Mouse (Mus musculus) embryo, embryonic 11 days (tissue): Measurements from ENCODE around the gene Bean1.

Experiments used
- DNase-seq: peaks from one replicate; pipeline ENCODE4 v3.0.0-alpha.2; 2015

The Bean1 gene

GRCm38 (mm10) chr8:104172420-104172819 is 2.2 kb downstream of the Bean1 start:
- DNase-seq = no peak

- no peak for DNase-seq
These were observed 5.7 kb downstream of the Bean1 start for GRCm38 (mm10) chr8:104175848-104176527.

DNA sequence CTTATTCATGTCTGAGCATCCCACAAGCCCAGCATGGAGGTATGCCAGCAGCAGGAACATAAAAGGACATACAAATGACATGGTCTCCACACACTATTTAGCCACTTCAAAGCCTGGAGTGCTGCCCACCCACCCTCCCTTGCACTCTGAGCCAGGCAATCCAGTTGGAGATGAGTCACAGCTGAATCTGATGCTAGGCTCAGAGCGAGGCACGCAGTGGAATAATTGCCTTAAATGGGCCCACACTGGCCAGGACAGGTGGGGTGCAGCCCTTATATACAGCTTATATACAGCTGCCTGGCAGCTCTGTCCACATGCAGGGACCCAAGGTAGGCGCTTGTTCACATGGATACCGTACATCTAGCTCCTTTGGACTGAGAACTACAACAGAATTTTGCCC is 6.8 kb downstream of the Bean1 start:
- DNase-seq = no peak

DNA sequence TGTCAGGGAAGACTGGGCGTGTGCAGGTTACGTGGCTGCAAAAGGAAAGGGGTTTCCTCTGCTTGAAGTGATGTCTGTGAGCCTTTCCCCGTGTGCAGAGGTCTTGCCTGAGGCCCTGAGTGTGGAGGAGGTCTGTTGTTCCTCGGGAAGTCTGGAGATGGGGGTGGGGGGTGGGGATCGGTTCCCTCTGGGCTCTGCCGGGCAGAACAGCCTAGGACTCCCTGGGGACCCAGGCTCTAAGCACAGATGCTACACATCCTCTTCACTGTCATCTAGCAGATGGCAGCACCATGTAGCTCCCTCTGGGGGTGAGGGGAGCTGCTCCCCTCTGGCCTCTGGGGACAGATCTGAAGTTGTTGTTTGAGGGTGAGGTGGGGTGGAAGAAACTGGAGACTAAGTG is 14.7 kb downstream of the Bean1 start:
- DNase-seq = no peak

DNA sequence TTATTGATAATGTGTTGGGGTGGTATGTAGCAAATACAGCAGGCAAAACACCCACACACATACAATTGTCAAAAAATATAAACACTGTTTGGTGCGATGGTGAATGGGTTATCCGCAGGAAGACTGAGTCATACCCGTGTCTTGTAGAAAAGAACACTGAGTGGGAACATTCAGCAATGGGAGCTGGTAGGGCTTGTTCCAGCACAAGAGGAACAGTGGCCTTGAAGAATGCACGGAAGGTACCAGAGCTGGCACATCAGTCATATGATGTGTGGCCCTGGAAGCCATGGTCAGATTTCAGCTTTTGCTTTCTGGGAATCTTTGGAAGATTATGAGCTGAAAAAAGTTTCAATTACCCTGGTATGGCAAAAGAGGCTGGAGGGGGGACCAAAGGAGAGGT is 16.6 kb downstream of the Bean1 start:
- DNase-seq = no peak

DNA sequence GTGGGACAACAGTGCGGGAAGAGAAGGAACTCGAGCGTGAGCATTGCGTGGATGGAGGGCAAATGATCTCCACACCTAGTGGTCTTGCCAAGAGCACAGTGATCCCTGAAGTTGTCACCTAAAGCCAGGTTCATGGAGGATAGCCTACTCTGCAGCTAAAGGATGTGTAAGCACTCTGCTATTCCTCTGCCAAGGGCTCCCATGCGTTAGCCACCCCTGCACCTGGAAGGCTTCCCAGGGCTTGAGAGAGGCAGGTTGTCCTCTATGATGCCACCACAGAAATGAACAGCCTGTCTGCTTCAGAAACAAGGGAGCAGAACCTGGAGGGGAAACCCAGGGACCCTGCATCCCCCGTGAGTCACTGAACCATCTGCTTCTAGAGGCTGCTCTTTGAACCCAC is 17.4 kb downstream of the Bean1 start:
- no peak for DNase-seq

DNA sequence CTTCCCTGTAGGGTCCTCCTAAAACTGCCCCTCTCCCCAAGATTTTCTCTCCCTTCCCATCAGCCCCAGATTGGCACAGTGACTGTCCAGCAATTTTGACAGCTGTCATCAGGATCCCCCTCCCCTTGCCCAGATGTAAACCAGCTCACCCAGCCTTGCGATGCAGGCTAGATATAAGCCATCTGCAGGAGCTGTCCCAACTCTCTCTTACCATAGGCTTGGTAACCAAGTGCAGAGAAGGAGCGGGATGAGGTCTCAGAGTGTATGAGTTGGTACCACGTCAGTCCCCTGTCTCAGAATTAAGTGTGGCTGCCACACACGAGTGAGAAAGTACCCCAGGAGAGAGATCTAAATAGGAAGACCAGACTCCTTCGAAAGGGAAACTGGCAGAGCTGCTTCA is 18.2 kb downstream of the Bean1 start:
- no peak for DNase-seq

GRCm38 (mm10) chr8:104190777-104191468 is 20.7 kb downstream of the Bean1 start:
- DNase-seq = no peak

DNA sequence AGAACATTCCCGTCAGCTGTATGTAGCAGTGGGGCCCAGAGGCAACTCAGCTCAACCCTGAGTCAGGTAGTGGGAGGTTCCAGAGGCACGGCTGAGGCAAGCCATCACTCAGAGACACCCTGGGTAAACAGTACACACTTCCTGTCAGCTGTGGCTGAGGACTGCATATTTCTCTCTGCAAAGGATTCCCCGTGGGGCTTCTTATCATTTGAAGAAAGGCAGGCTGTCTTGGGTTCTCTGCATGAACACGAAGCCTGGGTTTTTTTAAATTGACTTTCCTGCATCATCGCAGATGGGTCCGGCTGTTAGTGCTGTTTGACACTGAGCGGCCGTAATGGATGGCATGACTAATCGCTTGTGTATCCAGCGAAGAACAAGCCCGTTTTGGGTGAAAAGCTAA is 21.3 kb downstream of the Bean1 start:
- peak; percentile 75 for DNase-seq

- no peak for DNase-seq
These were observed 29.6 kb downstream of the Bean1 start for GRCm38 (mm10) chr8:104199802-104200201.

DNA sequence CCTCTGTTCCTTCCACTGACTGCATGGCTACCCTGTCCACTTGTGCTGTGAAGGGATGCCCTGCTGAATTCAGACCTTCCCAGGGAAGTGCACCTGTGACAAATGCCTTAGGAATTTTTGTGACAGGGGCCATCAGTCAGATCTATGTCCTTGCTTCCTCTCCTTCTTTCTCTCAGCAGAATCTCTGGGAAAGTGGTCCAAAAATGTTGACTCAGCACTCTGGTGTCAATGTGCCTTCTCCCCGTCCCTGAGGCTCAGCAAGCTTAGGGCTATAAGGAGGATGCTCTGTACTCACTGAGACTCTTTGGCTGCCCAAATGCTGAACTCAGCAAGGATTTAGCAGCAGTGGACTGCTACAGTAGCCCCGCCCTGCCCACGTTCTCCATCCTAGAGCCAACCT is 31.4 kb downstream of the Bean1 start:
- DNase-seq = no peak

DNA sequence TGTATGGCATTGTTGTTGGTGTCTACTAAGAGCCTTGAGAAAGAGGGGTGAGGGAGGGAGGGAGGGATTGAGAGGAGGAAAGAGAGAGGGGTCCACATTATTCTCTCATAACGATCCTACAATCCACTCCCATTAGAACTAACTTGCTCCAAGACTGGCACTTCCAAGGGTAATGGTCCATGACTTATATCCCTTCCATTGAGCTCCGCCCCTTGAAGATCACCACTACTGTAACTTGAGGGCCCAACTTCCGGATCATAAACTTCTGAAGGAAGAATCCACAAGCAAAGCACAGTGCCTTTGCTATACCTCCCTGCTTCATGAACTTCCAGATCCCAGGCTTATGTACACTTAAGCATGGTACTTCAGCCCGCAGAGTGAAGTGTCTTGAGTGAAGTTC is 32.1 kb downstream of the Bean1 start:
- no peak for DNase-seq

DNA sequence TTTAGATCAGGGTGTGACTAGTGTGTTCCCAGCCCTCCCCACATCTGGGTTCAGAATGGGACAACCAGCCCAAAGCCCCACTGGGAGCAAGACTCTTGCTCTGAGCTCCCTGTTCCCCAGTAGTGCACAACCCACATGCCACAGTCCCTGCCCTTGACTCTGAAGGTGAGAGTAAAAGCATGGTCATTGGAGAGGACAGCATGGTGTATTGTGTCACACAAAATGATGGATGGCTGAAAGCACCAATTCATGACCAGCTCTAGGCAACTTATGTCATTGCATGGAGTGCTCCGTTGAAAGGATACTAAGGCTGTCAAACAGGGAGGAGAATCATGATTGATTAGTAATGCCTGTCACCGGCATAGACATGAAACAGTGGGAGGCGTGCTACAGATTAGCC is 35.0 kb downstream of the Bean1 start:
- no peak for DNase-seq

DNA sequence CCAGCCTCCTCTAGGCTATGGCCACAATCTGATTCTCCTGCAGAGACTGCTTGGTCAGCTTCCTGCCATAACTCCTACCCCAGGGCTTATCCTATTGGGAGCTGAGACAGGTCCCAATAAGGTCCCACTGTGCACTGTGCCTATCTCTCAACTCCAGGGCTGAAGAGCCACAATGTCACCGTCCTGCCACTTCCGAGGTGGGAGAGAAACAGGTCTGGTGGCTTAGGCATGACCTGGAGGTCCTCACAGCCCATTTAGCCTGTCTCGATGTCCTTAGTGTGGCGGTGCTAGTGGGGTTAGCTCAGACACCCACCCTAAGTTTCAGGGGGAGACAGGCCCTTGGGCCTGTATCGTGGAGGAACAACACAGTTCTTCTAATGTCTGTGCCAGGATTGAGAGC is 47.4 kb downstream of the Bean1 start:
- no peak for DNase-seq

- DNase-seq = peak; percentile 67
These were observed 48.8 kb downstream of the Bean1 start for GRCm38 (mm10) chr8:104219079-104219478.

- DNase-seq = peak; percentile 83
These were observed 49.6 kb downstream of the Bean1 start for GRCm38 (mm10) chr8:104219806-104220205.

GRCm38 (mm10) chr8:104227048-104227447 is 56.8 kb downstream of the Bean1 start:
- no peak for DNase-seq

DNA sequence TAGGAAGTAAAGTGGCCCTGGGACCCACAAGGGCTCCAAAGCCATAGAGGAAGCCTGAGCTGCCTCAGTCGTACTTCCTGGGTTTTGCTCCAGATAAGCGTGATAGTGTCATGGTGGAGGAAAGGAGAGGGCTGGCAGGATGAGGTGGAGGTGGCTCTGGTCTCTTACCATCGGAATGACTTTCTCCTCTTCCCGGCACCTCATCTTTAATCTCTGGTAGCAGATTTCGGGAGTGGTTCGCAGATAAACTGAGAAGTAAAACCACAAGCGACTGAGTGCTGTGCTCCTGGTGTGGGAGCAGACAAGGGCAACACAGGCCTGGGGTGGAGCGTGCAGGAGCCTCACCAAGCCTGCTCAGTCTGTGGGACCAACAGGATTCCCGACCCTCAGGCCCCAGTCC is 60.1 kb downstream of the Bean1 start:
- no peak for DNase-seq

DNA sequence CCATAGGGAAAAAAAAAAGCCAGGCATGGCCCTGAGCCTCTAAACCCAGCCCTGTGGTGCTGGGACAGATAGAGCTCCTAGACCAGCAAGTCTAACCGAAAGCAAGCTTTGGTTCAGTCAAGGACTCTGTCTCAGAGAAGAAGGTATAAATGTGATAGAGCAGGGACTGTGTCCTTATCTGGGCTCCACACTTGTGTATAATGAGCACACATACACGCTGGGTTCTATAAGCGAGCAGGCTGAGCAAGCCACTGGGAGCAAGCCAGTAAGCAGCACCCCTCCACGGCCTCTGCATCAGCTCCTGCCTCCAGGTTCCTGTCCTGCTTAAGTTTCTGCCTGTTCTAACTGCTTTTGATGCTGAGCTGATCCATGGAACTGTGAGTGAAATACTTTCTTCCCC is 61.8 kb downstream of the Bean1 start:
- no peak for DNase-seq

GRCm38 (mm10) chr8:104232919-104233318 is 62.7 kb downstream of the Bean1 start:
- DNase-seq = no peak

- DNase-seq = peak; percentile 56
These were observed 64.3 kb downstream of the Bean1 start for GRCm38 (mm10) chr8:104234573-104234972.

GRCm38 (mm10) chr8:104239418-104239861 is 69.2 kb downstream of the Bean1 start:
- DNase-seq = no peak

- no peak for DNase-seq
These were observed 71.9 kb downstream of the Bean1 start for GRCm38 (mm10) chr8:104242038-104242644.

DNA sequence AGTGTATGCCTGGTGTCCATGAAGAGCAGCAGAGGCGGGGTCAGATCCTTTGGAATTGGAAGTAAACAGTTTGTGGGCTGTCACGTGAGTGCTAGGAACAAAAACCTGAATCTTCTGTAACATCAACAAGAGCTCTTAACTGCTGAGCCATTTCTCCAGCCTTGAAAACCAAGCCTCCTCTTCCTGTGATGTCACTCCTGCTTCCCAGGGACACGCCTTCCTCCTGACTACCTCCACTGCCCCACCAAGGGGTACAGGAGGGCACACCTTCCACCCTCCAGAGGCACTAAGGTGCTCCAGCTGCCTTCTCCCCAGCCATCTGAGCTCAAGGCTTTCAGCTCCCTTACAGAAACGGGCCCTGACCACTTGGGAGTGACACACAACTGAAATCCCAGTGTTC is 76.4 kb downstream of the Bean1 start:
- DNase-seq = no peak
